Mouse (Mus musculus) small intestine, adult 2 months (tissue): ENCODE measurements at regions not wholly inside any gene's neighbourhood (a gene's known extent, or its start where the extent isn't known, plus 50 kb on each side); places are given as distances from the start of the nearest gene placed in this dataset.

Experiments used
- CTCF ChIP-seq: fragments of 200-500 bp; IDR thresholded peaks from 2 replicates; pipeline ENCODE4 v1.5.1; 2012; ENCODE audit warnings: low read depth, mild to moderate bottlenecking, control low read depth, inconsistent platforms, low read length, moderate library complexity, mixed read lengths; ENCODE audit not compliant: insufficient replicate concordance, insufficient read length; ENCODE audit errors: extremely low read depth
- POLR2A ChIP-seq: fragments of 200-500 bp; IDR thresholded peaks from 2 replicates; pipeline ENCODE4 v1.6.1; 2012; ENCODE audit warnings: low read depth, mild to moderate bottlenecking, control low read depth, inconsistent platforms, low read length, moderate library complexity

DNA sequence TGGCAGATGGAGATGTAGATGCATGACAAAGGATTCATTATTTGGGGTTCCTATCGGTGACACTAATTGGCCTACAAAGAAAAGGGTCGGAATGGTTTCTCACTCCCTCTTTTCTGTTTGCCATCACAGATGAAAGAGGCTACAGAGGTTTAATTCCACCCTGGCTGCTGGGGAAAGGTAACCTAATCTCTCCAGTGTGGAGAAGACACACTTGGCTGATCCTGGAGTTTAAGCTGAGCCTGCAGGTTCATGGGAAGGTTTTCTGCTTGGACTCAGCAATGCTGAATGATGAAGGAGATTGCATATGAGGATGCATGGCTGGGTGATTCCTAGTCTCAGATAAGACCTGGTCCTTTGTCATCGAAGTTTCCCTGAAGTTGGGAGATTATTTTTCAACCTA, 350.8 kb upstream of the Cdh4 start:
- TF ChIP-seq CTCF (no peak), POLR2A (no peak)
